In the genomic region with DNA sequence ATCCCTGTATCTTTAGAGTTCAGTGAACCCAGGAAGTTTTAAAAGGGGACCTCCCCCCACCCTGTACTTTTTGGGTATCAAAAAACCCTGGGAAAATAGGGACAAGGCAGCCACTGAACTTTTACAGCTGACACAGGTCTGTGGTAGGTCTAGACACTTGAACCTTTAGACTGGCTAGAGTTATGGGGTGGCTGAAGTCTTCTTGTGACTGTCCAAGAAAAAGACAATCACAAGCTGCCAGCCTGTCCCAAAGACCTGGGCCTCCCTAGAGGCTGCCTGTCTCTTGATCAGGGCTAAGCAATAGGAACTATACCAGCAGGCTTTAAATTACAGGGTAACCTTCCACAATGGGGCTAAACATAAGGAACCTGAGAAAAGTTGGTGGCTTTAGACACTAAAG, we compare ENCODE assay signal across 32 mouse cellular contexts. TPM values are rescaled to one million over a fixed set of nuclear protein-coding genes. Genes with fewer than 3 reads are reported as not detected.
"Had no signal": no experiment of that assay in that cellular context is flagged by ENCODE, and none has a peak within 500 bp of the region (broad histone marks: within the 10 kb centered on the region; RNA-seq: fewer than 3 reads in every experiment).

No protein-coding gene starts in this region.

- H3K9ac ChIP-seq: heart, embryonic 12.5 days; heart, embryonic 13.5 days; heart, embryonic 15.5 days; hindbrain, embryonic 12.5 days; hindbrain, embryonic 13.5 days; hindbrain, embryonic 14.5 days; hindbrain, embryonic 15.5 days; intestine, embryonic 15.5 days had no signal

- H3K4me1 ChIP-seq: heart, embryonic 10.5 days; heart, embryonic 12.5 days; heart, embryonic 13.5 days; heart, embryonic 15.5 days; hindbrain, embryonic 10.5 days; hindbrain, embryonic 12.5 days; hindbrain, embryonic 13.5 days; hindbrain, embryonic 15.5 days; intestine, embryonic 15.5 days had no signal

- DNase-seq: heart, adult 18-20 months; heart, adult 2 months; heart, postnatal 10 days; heart, postnatal 14 days; heart, postnatal 36 days; heart, postnatal 4 days; kidney, adult 11 months; kidney, adult 18-20 months; kidney, adult 8-10 months; kidney, adult 9 months; kidney, postnatal 10 days; kidney, postnatal 25 days; layer of hippocampus, adult 9-11 months; layer of hippocampus, postnatal 36 days had no signal

- H3K27me3 ChIP-seq: heart, embryonic 12.5 days; heart, embryonic 13.5 days; heart, embryonic 15.5 days; hindbrain, embryonic 12.5 days; hindbrain, embryonic 13.5 days; hindbrain, embryonic 15.5 days; intestine, embryonic 15.5 days had no signal

- H3K4me3 ChIP-seq: heart, adult 2 months; heart, embryonic 10.5 days; heart, embryonic 12.5 days; heart, embryonic 13.5 days; heart, embryonic 15.5 days; hindbrain, embryonic 10.5 days; hindbrain, embryonic 12.5 days; hindbrain, embryonic 13.5 days; hindbrain, embryonic 15.5 days; intestine, embryonic 15.5 days; layer of hippocampus, adult 2 months; left cerebral cortex, adult 2 months had no signal

- H3K27ac ChIP-seq: heart, adult 2 months; heart, embryonic 10.5 days; heart, embryonic 13.5 days; heart, embryonic 15.5 days; hindbrain, embryonic 10.5 days; hindbrain, embryonic 12.5 days; hindbrain, embryonic 13.5 days; hindbrain, embryonic 14.5 days; hindbrain, embryonic 15.5 days; hindbrain, postnatal 0 days; intestine, embryonic 15.5 days; layer of hippocampus, adult 2 months; left cerebral cortex, adult 2 months had no signal

- H3K4me2 ChIP-seq: heart, embryonic 11.5 days; heart, embryonic 12.5 days; heart, embryonic 13.5 days; heart, embryonic 15.5 days; hindbrain, embryonic 12.5 days; hindbrain, embryonic 13.5 days; hindbrain, embryonic 14.5 days; hindbrain, embryonic 15.5 days; intestine, embryonic 15.5 days had no signal

- ATAC-seq: hindbrain, embryonic 16.5 days; hindbrain, postnatal 0 days; inflammation-experienced regulatory T-cells, adult 6 months; intestine, embryonic 15.5 days; intestine, embryonic 16.5 days; intestine, postnatal 0 days had no signal

- H3K9me3 ChIP-seq: heart, embryonic 10.5 days; heart, embryonic 12.5 days; heart, embryonic 13.5 days; heart, embryonic 15.5 days; hindbrain, embryonic 10.5 days; hindbrain, embryonic 12.5 days; hindbrain, embryonic 13.5 days; hindbrain, embryonic 15.5 days; intestine, embryonic 15.5 days had no signal

RNA-seq across cellular contexts. Expression of a gene that starts 40.7 kb away (rescaled TPM):
- polyA plus RNA-seq: heart, adult 2 months; hindbrain, embryonic 13.5 days; hindbrain, postnatal 0 days had no signal
